Mouse (Mus musculus) C2C12 (cell line): ENCODE measurements around the gene Dusp1. TPM values are rescaled to one million over a fixed set of nuclear protein-coding genes. Genes with fewer than 3 reads are reported as not detected.

Source experiments
- H3K27me3 ChIP-seq: one replicate; pipeline ENCODE4 v1.6.1; 2011; ENCODE audit not compliant: control insufficient read depth, insufficient read depth, insufficient read length
- H3K36me3 ChIP-seq: one replicate; pipeline ENCODE4 v1.6.1; 2011; ENCODE audit not compliant: control insufficient read depth, insufficient read depth
- H3K4me3 ChIP-seq: one replicate; pipeline ENCODE4 v1.5.1; 2011; ENCODE audit warnings: mild to moderate bottlenecking, control low read depth; ENCODE audit not compliant: poor library complexity, insufficient read depth, severe bottlenecking
- H3K79me2 ChIP-seq: one replicate; pipeline ENCODE4 v1.6.1; 2011; ENCODE audit not compliant: control insufficient read depth, insufficient read depth
- H3K79me3 ChIP-seq: one replicate; pipeline ENCODE4 v1.6.1; 2011; ENCODE audit warnings: low read depth, control low read depth
- H3ac ChIP-seq: one replicate; pipeline ENCODE3; 2011; ENCODE audit warnings: low read depth; ENCODE audit not compliant: control insufficient read depth, insufficient read length
- CEBPB ChIP-seq: IDR thresholded peaks from one replicate; pipeline ENCODE4 v1.6.1; 2011; ENCODE audit warnings: low read depth, mild to moderate bottlenecking, control low read depth, moderate library complexity
- CTCF ChIP-seq: IDR thresholded peaks from one replicate; pipeline ENCODE4 v1.5.1; 2011; ENCODE audit not compliant: control insufficient read depth, insufficient read depth, insufficient read length
- FOSL1 ChIP-seq: IDR thresholded peaks from one replicate; pipeline ENCODE4 v1.8.0; 2011; ENCODE audit warnings: mild to moderate bottlenecking, low read length; ENCODE audit not compliant: poor library complexity, insufficient read depth, severe bottlenecking
- MAX ChIP-seq: IDR thresholded peaks from one replicate; pipeline ENCODE4 v1.6.1; 2011; ENCODE audit warnings: mild to moderate bottlenecking, control low read depth
- MYOD1 ChIP-seq: IDR thresholded peaks from one replicate; pipeline ENCODE4 v1.6.1; 2011; ENCODE audit warnings: low read depth; ENCODE audit not compliant: control insufficient read depth, insufficient read length
- MYOG ChIP-seq: IDR thresholded peaks from one replicate; pipeline ENCODE4 v1.6.1; 2011; ENCODE audit not compliant: control insufficient read depth, insufficient read length; ENCODE audit errors: extremely low read depth
- USF1 ChIP-seq: IDR thresholded peaks from one replicate; pipeline ENCODE4 v1.6.1; 2011; ENCODE audit warnings: low read depth, mild to moderate bottlenecking, control low read depth, moderate library complexity
- polyA plus RNA-seq: library from polyadenylated mRNA; unstranded; fragments of >200 nt; fragmentation: generic; extraction: Trizol; gene quantifications from one replicate; pipeline ENCODE4 v1.2.1, GENCODE M21; 2012; ENCODE audit warnings: missing spikeins

The Dusp1 gene
- polyA plus RNA-seq, 1 experiment: 16.4 TPM

GRCm38 (mm10) chr17:26507966-26508344 lies 54.0 kb downstream of the Dusp1 start:
- Histone ChIP-seq H3K79me2 (peaks cover 25% of the 10 kb centered on the region), H3K4me3 (peak overlapping the region; percentile 67), H3ac (peak overlapping the region; percentile 64), H3K27me3 (no peaks in the 10 kb centered on the region), H3K79me3 (peaks cover 13% of the 10 kb centered on the region), H3K36me3 (peaks cover 24% of the 10 kb centered on the region)
- TF ChIP-seq CEBPB (no peak), MAX (peak; percentile 95), USF1 (no peak), MYOG (no peak), FOSL1 (no peak), MYOD1 (no peak), CTCF (peak; percentile 99)

GRCm38 (mm10) chr17:26506997-26507871 lies 54.7 kb downstream of the Dusp1 start:
- H3K4me3 ChIP-seq: peak overlapping the region; percentile 67
- H3K27me3 ChIP-seq: no peaks in the 10 kb centered on the region
- H3K36me3 ChIP-seq: peaks cover 24% of the 10 kb centered on the region
- TF ChIP-seq CTCF (no peak), MAX (no peak), MYOG (no peak), FOSL1 (no peak), CEBPB (no peak), MYOD1 (no peak), USF1 (no peak)
- peaks cover 25% of the 10 kb centered on the region for H3K79me2 ChIP-seq
- H3ac ChIP-seq: peak overlapping the region; percentile 64
- H3K79me3 ChIP-seq: peaks cover 13% of the 10 kb centered on the region

- H3ac ChIP-seq: peak overlapping the region; percentile 16
These were observed 55.8 kb downstream of the Dusp1 start for GRCm38 (mm10) chr17:26506031-26506641.

DNA sequence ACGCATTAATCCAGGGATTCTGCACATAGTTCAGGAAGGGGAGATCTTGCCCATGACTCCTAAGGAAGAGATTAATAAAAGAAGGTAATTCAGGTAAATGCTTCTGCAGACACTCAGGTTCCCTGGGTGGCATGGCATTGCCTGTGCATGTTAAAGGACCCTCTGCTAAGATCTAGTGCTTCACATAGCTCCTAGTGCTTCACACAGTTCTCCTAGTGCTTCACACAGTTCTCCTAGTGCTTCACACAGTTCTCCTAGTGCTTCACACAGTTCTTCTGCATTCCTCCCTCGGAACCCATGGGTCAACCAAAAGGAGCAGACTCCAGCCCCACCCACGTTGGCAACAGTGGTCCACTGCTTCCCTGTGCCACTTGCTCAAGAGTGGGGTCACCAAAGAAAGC lies 56.7 kb downstream of the Dusp1 start:
- H3ac ChIP-seq: no peak overlapping the region
- peaks cover 13% of the 10 kb centered on the region for H3K79me3 ChIP-seq
- H3K27me3 ChIP-seq: no peaks in the 10 kb centered on the region
- peaks cover 25% of the 10 kb centered on the region for H3K79me2 ChIP-seq
- H3K36me3 ChIP-seq: peaks cover 24% of the 10 kb centered on the region
- TF ChIP-seq FOSL1: no peak
- TF ChIP-seq MYOG: no peak
- no peak for TF ChIP-seq USF1
- TF ChIP-seq CEBPB: no peak
- TF ChIP-seq MYOD1: no peak
- no peak for TF ChIP-seq CTCF
- no peak overlapping the region for H3K4me3 ChIP-seq

More at GRCm38 (mm10) chr17:26506031-26506641, 55.8 kb downstream of the Dusp1 start:
- TF ChIP-seq USF1: no peak
- TF ChIP-seq MYOD1: no peak
- no peak for TF ChIP-seq FOSL1
- no peak for TF ChIP-seq MAX
- TF ChIP-seq CTCF: no peak
- no peak for TF ChIP-seq MYOG
- TF ChIP-seq CEBPB: no peak
- H3K79me3 ChIP-seq: peaks cover 13% of the 10 kb centered on the region
- peaks cover 25% of the 10 kb centered on the region for H3K79me2 ChIP-seq
- H3K36me3 ChIP-seq: peaks cover 24% of the 10 kb centered on the region
- no peaks in the 10 kb centered on the region for H3K27me3 ChIP-seq
- peak overlapping the region; percentile 67 for H3K4me3 ChIP-seq

DNA sequence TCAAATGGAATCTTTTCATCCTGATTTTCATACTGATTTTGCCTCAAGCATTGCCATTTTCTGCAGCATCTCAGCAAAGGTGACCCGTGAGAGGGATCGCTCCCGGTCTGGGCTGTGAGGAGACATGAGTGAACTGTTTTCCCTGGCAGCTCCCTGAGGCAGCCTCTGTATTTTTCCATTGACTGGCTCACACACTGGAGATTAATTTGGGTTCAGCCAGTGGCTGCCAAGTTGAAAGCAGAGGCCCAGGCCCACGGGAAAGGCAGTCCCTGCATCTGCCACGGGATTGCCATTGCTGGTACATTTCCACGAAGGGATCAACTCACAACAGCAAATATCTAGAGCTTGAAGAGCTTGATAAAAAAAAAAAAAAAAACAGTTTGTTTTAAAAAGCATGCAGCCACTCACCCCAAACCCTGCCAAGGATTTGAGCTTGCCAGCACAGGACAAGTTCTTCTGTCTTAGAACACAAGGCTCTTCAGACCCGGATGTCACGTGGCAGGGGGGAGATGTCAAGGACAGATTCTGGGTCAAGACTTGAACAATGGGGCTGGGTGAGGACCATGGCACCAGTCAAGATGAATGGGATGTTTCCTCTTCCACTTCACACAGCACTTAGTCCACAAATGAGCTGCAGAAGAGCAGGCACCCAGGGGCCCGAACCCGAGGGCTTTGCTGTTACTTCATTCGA lies 57.8 kb downstream of the Dusp1 start:
- Histone ChIP-seq H3K36me3 (peaks cover 24% of the 10 kb centered on the region), H3K79me2 (peaks cover 25% of the 10 kb centered on the region), H3K4me3 (no peak overlapping the region), H3K79me3 (peaks cover 13% of the 10 kb centered on the region), H3K27me3 (no peaks in the 10 kb centered on the region), H3ac (no peak overlapping the region)
- TF ChIP-seq CEBPB (no peak), MYOD1 (no peak), MYOG (no peak), MAX (no peak), CTCF (no peak), USF1 (no peak), FOSL1 (no peak)
